21 mouse cellular contexts compared by ENCODE assay signal in genomic region chr17:80083223-80083622, GRCm38 (mm10). TPM values are rescaled to one million over a fixed set of nuclear protein-coding genes. Genes with fewer than 3 reads are reported as not detected.
DNase-seq lines count a peak whose midpoint lies in the region; ATAC-seq and TF ChIP-seq lines count a peak whose summit lies in the region.
"Had no signal": no experiment of that assay in that cellular context is flagged by ENCODE, and none has a peak within 500 bp of the region (broad histone marks: within the 10 kb centered on the region; RNA-seq: fewer than 3 reads in every experiment).

No protein-coding gene starts in this region.

- no peaks in the 10 kb centered on the region for H3K36me3 ChIP-seq in liver, embryonic 16.5 days (ENCODE audit: control insufficient read depth, insufficient read depth)
- H3K36me3 ChIP-seq in liver, embryonic 12.5 days, result no peaks in the 10 kb centered on the region
- H3K36me3 ChIP-seq in macrophage (ENCODE audit: inconsistent target), result no peaks in the 10 kb centered on the region
- H3K36me3 ChIP-seq in small intestine, adult 2 months (ENCODE audit: control insufficient read depth, insufficient read depth, low read length), result no peaks in the 10 kb centered on the region
- no peaks in the 10 kb centered on the region for H3K36me3 ChIP-seq in midbrain, embryonic 11.5 days (ENCODE audit: control insufficient read depth, insufficient read depth, low read length)
- H3K36me3 ChIP-seq: embryonic facial prominence, embryonic 13.5 days; heart, embryonic 10.5 days; hindbrain, embryonic 12.5 days had no signal

- DNase-seq in lung, postnatal 36 days, result peak; percentile 48
- no peak for DNase-seq in lung, adult 2 months
- no peak for DNase-seq in adrenal gland, postnatal 36 days
- no peak for DNase-seq in midbrain, embryonic 11.5 days (ENCODE audit: low spot score, missing footprints)
- DNase-seq: adrenal gland, adult 8-10 months; cerebellum, adult 18-20 months; cerebellum, adult 9-11 months; cerebellum, postnatal 36 days; gastrocnemius, postnatal 36 days; heart, adult 18-20 months; heart, postnatal 10 days; heart, postnatal 4 days had no signal

- no peaks in the 10 kb centered on the region for H3K27me3 ChIP-seq in liver, embryonic 16.5 days (ENCODE audit: control insufficient read depth, insufficient read depth, low read depth, low read length)
- no peaks in the 10 kb centered on the region for H3K27me3 ChIP-seq in liver, embryonic 12.5 days (replicated peaks)
- no peaks in the 10 kb centered on the region for H3K27me3 ChIP-seq in small intestine, adult 2 months (ENCODE audit: control insufficient read depth, insufficient read depth, low read length)
- H3K27me3 ChIP-seq in midbrain, embryonic 11.5 days (ENCODE audit: control insufficient read depth, insufficient read depth, low read length), result no peaks in the 10 kb centered on the region
- H3K27me3 ChIP-seq: embryonic facial prominence, embryonic 13.5 days; forebrain, embryonic 13.5 days; hindbrain, embryonic 12.5 days had no signal

- H3K9ac ChIP-seq in liver, embryonic 16.5 days (ENCODE audit: low read depth, low read length), result no peak overlapping the region
- no peak overlapping the region for H3K9ac ChIP-seq in liver, embryonic 12.5 days
- no peak overlapping the region for H3K9ac ChIP-seq in midbrain, embryonic 11.5 days (ENCODE audit: low read length)
- H3K9ac ChIP-seq: embryonic facial prominence, embryonic 13.5 days; forebrain, embryonic 13.5 days; hindbrain, embryonic 12.5 days had no signal

- no peaks in the 10 kb centered on the region for H3K79me2 ChIP-seq in macrophage (ENCODE audit: inconsistent target)

- 48% methylated on average over 6 of the region's 6 CpGs for WGBS in liver, embryonic 16.5 days (ENCODE audit: insufficient replicate concordance)
- WGBS in liver, embryonic 12.5 days (ENCODE audit: insufficient replicate concordance), result 53% methylated on average over 6 of the region's 6 CpGs
- WGBS in lung, adult 2 months, result 66% methylated on average over 6 of the region's 6 CpGs
- 25% methylated on average over 6 of the region's 6 CpGs for WGBS in macrophage (ENCODE audit: missing documents)
- 69% methylated on average over 6 of the region's 6 CpGs for WGBS in small intestine, adult 2 months
- 77% methylated on average over 6 of the region's 6 CpGs for WGBS in midbrain, embryonic 11.5 days

- no peaks in the 10 kb centered on the region for H3K4me1 ChIP-seq in liver, embryonic 16.5 days (ENCODE audit: control insufficient read depth, low read depth, low read length)
- no peaks in the 10 kb centered on the region for H3K4me1 ChIP-seq in liver, embryonic 12.5 days
- H3K4me1 ChIP-seq in lung, adult 2 months (ENCODE audit: control insufficient read depth, insufficient read depth, low read length), result no peaks in the 10 kb centered on the region
- H3K4me1 ChIP-seq in small intestine, adult 2 months (ENCODE audit: control insufficient read depth, insufficient read depth, insufficient read length, low read length), result no peaks in the 10 kb centered on the region
- no peaks in the 10 kb centered on the region for H3K4me1 ChIP-seq in midbrain, embryonic 11.5 days (ENCODE audit: control insufficient read depth, insufficient read depth, low read length)
- H3K4me1 ChIP-seq: embryonic facial prominence, embryonic 13.5 days; forebrain, embryonic 13.5 days; hindbrain, embryonic 12.5 days had no signal

- no peak for TF ChIP-seq CTCF in lung, adult 2 months (IDR thresholded peaks at IDR 0.05; ENCODE audit: insufficient read depth, low read length)
- TF ChIP-seq CTCF in small intestine, adult 2 months (IDR thresholded peaks at IDR 0.05; ENCODE audit: extremely low read depth, insufficient read length, insufficient replicate concordance, low read depth, low read length), result no peak

- H3K4me2 ChIP-seq in liver, embryonic 16.5 days (ENCODE audit: low read depth, low read length), result no peak overlapping the region
- no peak overlapping the region for H3K4me2 ChIP-seq in liver, embryonic 12.5 days
- no peak overlapping the region for H3K4me2 ChIP-seq in midbrain, embryonic 11.5 days
- H3K4me2 ChIP-seq: embryonic facial prominence, embryonic 13.5 days; forebrain, embryonic 13.5 days; hindbrain, embryonic 12.5 days had no signal

- TF ChIP-seq POLR2A in lung, adult 2 months (IDR thresholded peaks at IDR 0.05; ENCODE audit: borderline replicate concordance, extremely low read depth, low read depth, low read length), result no peak
- TF ChIP-seq POLR2A in small intestine, adult 2 months (IDR thresholded peaks at IDR 0.05; ENCODE audit: low read depth, low read length), result no peak

- 0 out of 2 replicates have a peak overlapping the region, but pooled peaks have one; percentile 53 for H3K27ac ChIP-seq in liver, embryonic 16.5 days (ENCODE audit: low read length)
- H3K27ac ChIP-seq in liver, embryonic 12.5 days, result no peak overlapping the region
- H3K27ac ChIP-seq in macrophage, result peak overlapping the region; percentile 74
- H3K27ac ChIP-seq in small intestine, adult 2 months (ENCODE audit: insufficient read depth, low read depth, low read length), result 0 out of 2 replicates have a peak overlapping the region, but pooled peaks have one; percentile 25
- H3K27ac ChIP-seq in midbrain, embryonic 11.5 days (ENCODE audit: low read depth, low read length), result no peak overlapping the region
- H3K27ac ChIP-seq: embryonic facial prominence, embryonic 13.5 days; forebrain, embryonic 13.5 days; heart, embryonic 10.5 days; hindbrain, embryonic 12.5 days had no signal

- no peak for ATAC-seq in liver, embryonic 16.5 days (ENCODE audit: low read depth)
- no peak for ATAC-seq in liver, embryonic 12.5 days
- ATAC-seq in midbrain, embryonic 11.5 days (ENCODE audit: low FRiP score), result no peak
- ATAC-seq: forebrain, embryonic 13.5 days; hindbrain, embryonic 16.5 days had no signal

- no peak overlapping the region for H3K4me3 ChIP-seq in liver, embryonic 16.5 days (ENCODE audit: low read depth, low read length)
- H3K4me3 ChIP-seq in liver, embryonic 12.5 days, result no peak overlapping the region
- no peak overlapping the region for H3K4me3 ChIP-seq in lung, adult 2 months (replicated peaks; ENCODE audit: extremely low read depth, low read depth, low read length)
- H3K4me3 ChIP-seq in macrophage (ENCODE audit: inconsistent target), result no peak overlapping the region
- H3K4me3 ChIP-seq in small intestine, adult 2 months (ENCODE audit: low read depth, low read length), result no peak overlapping the region
- H3K4me3 ChIP-seq in midbrain, embryonic 11.5 days (ENCODE audit: low read depth, low read length), result no peak overlapping the region
- H3K4me3 ChIP-seq: embryonic facial prominence, embryonic 13.5 days; forebrain, embryonic 13.5 days; heart, embryonic 10.5 days; hindbrain, embryonic 12.5 days had no signal

- H3K9me3 ChIP-seq in liver, embryonic 16.5 days (replicated peaks; ENCODE audit: control insufficient read depth, low read length), result no peaks in the 10 kb centered on the region
- no peaks in the 10 kb centered on the region for H3K9me3 ChIP-seq in liver, embryonic 12.5 days (replicated peaks)
- no peaks in the 10 kb centered on the region for H3K9me3 ChIP-seq in midbrain, embryonic 11.5 days (ENCODE audit: control insufficient read depth, low read length)
- H3K9me3 ChIP-seq: embryonic facial prominence, embryonic 13.5 days; forebrain, embryonic 13.5 days; heart, embryonic 10.5 days; hindbrain, embryonic 12.5 days had no signal

RNA-seq across cellular contexts. Expression of gene Hnrnpll, which starts 21.1 kb away (rescaled TPM):
- polyA plus RNA-seq in liver, embryonic 16.5 days (2015; fragmentation: Nextera tagmentation; extraction: Ambion mirVana), result 17.2 and 17.7 TPM in 2 replicates
- polyA plus RNA-seq in liver, embryonic 12.5 days (2016; fragmentation: Nextera tagmentation; extraction: Ambion mirVana), result 50.2 and 52.5 TPM in 2 replicates
- polyA plus RNA-seq in lung, adult 2 months (2012; rRNA removed), result 18.2 and 18.5 TPM in 2 replicates
- 1,000 to 10,000 TPM in 5 of 26 experiments, 100 to 1,000 TPM in 21; 199 to 2,143 (median 332) TPM for total RNA-seq in macrophage (2018; cell fraction: chromatin; rRNA removed)
- 10 to 100 TPM; 14.5 to 63.0 (median 31.6) TPM for total RNA-seq in macrophage (2018; cell fraction: cytosol; rRNA removed)
- 100 to 1,000 TPM in 22 of 26 experiments, 10 to 100 TPM in 4; 75.2 to 1,000 (median 218) TPM for total RNA-seq in macrophage (2018; cell fraction: nucleus; rRNA removed)
- polyA plus RNA-seq in macrophage (2018), result 28.1 to 43.3 TPM (median 34.9 TPM) in 3 replicates
- polyA plus RNA-seq in small intestine, adult 2 months (2012; rRNA removed), result 4.9 and 10.7 TPM in 2 replicates
- 10 to 100 TPM; 45.7 to 51.8 TPM for total RNA-seq in adrenal gland, postnatal 36 days (2021)
- polyA plus RNA-seq in midbrain, embryonic 11.5 days (2014; fragmentation: Nextera tagmentation; extraction: Ambion mirVana), result 130 and 132 TPM in 2 replicates

RNA-seq across cellular contexts. Expression of gene Galm, which starts 44.0 kb away (rescaled TPM):
- 40.1 and 42.9 TPM in 2 replicates for polyA plus RNA-seq in liver, embryonic 16.5 days (2015; fragmentation: Nextera tagmentation; extraction: Ambion mirVana)
- 14.6 and 15.2 TPM in 2 replicates for polyA plus RNA-seq in liver, embryonic 12.5 days (2016; fragmentation: Nextera tagmentation; extraction: Ambion mirVana)
- 3.8 and 7.6 TPM in 2 replicates for polyA plus RNA-seq in lung, adult 2 months (2012; rRNA removed)
- 10 to 100 TPM in 2 of 26 experiments, 1 to 10 TPM in 24; 2.2 to 15.0 (median 5.3) TPM for total RNA-seq in macrophage (2018; cell fraction: chromatin; rRNA removed)
- total RNA-seq in macrophage (2018; cell fraction: cytosol; rRNA removed), result 10 to 100 TPM; 11.6 to 23.5 (median 16.7) TPM
- 10 to 100 TPM in 15 of 26 experiments, 1 to 10 TPM in 11; 6.1 to 17.6 (median 10.7) TPM for total RNA-seq in macrophage (2018; cell fraction: nucleus; rRNA removed)
- 19.7 to 26.5 TPM (median 19.9 TPM) in 3 replicates for polyA plus RNA-seq in macrophage (2018)
- 24.1 and 67.4 TPM in 2 replicates for polyA plus RNA-seq in small intestine, adult 2 months (2012; rRNA removed)
- total RNA-seq in adrenal gland, postnatal 36 days (2021), result 10 to 100 TPM; 13.9 to 19.8 TPM
- polyA plus RNA-seq in midbrain, embryonic 11.5 days (2014; fragmentation: Nextera tagmentation; extraction: Ambion mirVana), result 7.1 and 7.6 TPM in 2 replicates

Comparison
In these comparisons a context has a peak if more than half of its experiments do, and no peak if none do; other contexts are left out.
1. H3K27ac ChIP-seq: peak in liver, embryonic 16.5 days (single experiment), macrophage (single experiment) and small intestine, adult 2 months (single experiment); none in liver, embryonic 12.5 days (single experiment) and midbrain, embryonic 11.5 days (single experiment).